Mouse (Mus musculus) gastrocnemius, adult 18-20 months (tissue): ENCODE measurements at regions not wholly inside any gene's neighbourhood (a gene's known extent, or its start where the extent isn't known, plus 50 kb on each side); places are given as distances from the start of the nearest gene placed in this dataset.

Experiments
- DNase-seq: peaks from one replicate; pipeline ENCODE4 v3.0.0; 2021; ENCODE audit warnings: low spot score

- DNase-seq = no peak
Measured at GRCm38 (mm10) chr10:66909905-66910681, 185.8 kb upstream of the Jmjd1c start.

GRCm38 (mm10) chr10:66911261-66911911 is 184.5 kb upstream of the Jmjd1c start:
- DNase-seq = peak; percentile 32

- no peak for DNase-seq
Measured at GRCm38 (mm10) chr10:66912440-66912839, 183.5 kb upstream of the Jmjd1c start.

GRCm38 (mm10) chr10:66913187-66913586 is 182.7 kb upstream of the Jmjd1c start:
- no peak for DNase-seq

- DNase-seq = no peak
Measured at GRCm38 (mm10) chr10:66913627-66914026, 182.3 kb upstream of the Jmjd1c start.

GRCm38 (mm10) chr10:66914288-66914975 is 181.5 kb upstream of the Jmjd1c start:
- no peak for DNase-seq

GRCm38 (mm10) chr10:66915801-66916200 is 180.1 kb upstream of the Jmjd1c start:
- no peak for DNase-seq

- DNase-seq = no peak
Measured at GRCm38 (mm10) chr10:66917725-66918124, 178.2 kb upstream of the Jmjd1c start.

- no peak for DNase-seq
Measured at GRCm38 (mm10) chr10:66918713-66919112, 177.2 kb upstream of the Jmjd1c start.

- DNase-seq = peak; percentile 71
Measured at GRCm38 (mm10) chr10:66919953-66920760, 175.8 kb upstream of the Jmjd1c start.

GRCm38 (mm10) chr10:66920761-66921684 is 174.9 kb upstream of the Jmjd1c start:
- DNase-seq = peak; percentile 94

GRCm38 (mm10) chr10:66921776-66922175 is 174.1 kb upstream of the Jmjd1c start:
- no peak for DNase-seq

GRCm38 (mm10) chr10:66922314-66922713 is 173.6 kb upstream of the Jmjd1c start:
- no peak for DNase-seq

GRCm38 (mm10) chr10:66923947-66924346 is 172.0 kb upstream of the Jmjd1c start:
- DNase-seq = no peak

- no peak for DNase-seq
Measured at GRCm38 (mm10) chr10:66924418-66924817, 171.5 kb upstream of the Jmjd1c start.

- DNase-seq = no peak
Measured at GRCm38 (mm10) chr10:66925553-66926127, 170.3 kb upstream of the Jmjd1c start.

- DNase-seq = no peak
Measured at GRCm38 (mm10) chr10:66927651-66928050, 168.3 kb upstream of the Jmjd1c start.

GRCm38 (mm10) chr10:66928211-66928990 is 167.5 kb upstream of the Jmjd1c start:
- DNase-seq = peak; percentile 70

GRCm38 (mm10) chr10:66930563-66930962 is 165.4 kb upstream of the Jmjd1c start:
- no peak for DNase-seq
